Mouse (Mus musculus) gastrocnemius, postnatal 4 days (tissue): ENCODE results near the gene 1700029J07Rik. TPM values are rescaled to one million over a fixed set of nuclear protein-coding genes. Genes with fewer than 3 reads are reported as not detected.

Experiments used
- DNase-seq, 2 experiments: peaks; one replicate each; pipeline ENCODE4 v3.0.0; 2021 to 2022; ENCODE audit warnings: low spot score in 2 of 2, mixed read lengths in 2 of 2
- long read RNA-seq, 2 experiments: library from polyadenylated mRNA; stranded (forward); transcript quantifications; one replicate each; pipeline ENCODE4 v2.0.0; 2021
- total RNA-seq, 2 experiments: library from RNA; stranded (reverse); gene quantifications; 2 replicates each; pipeline ENCODE4 v1.2.3; 2021

The 1700029J07Rik gene
- 1 to 10 TPM; 1.7 to 2.0 TPM for total RNA-seq
- long read RNA-seq, experiment 1, result 0 reads
- long read RNA-seq, experiment 2, partial matches to known transcripts, result 0 of 5 reads
- long read RNA-seq, experiment 2, other reads (novel, unspliced or antisense), result 3 of 5 reads

- DNase-seq, result peak; percentile 91 to 98
Observed at GRCm38 (mm10) chr8:45975126-45975836, at the start of gene 1700029J07Rik, which contains the start of gene Ufsp2. TSS of gene 1700029J07Rik (minus strand) at chr8:45975252. TSS of gene Ufsp2 (plus strand) at chr8:45975528.

- DNase-seq, result no peak
Observed at GRCm38 (mm10) chr8:46024392-46024791, 49.3 kb upstream of the 1700029J07Rik start.

GRCm38 (mm10) chr8:46022758-46023157 lies 47.7 kb upstream of the 1700029J07Rik start:
- no peak for DNase-seq

GRCm38 (mm10) chr8:46022203-46022602 lies 47.2 kb upstream of the 1700029J07Rik start:
- no peak for DNase-seq

GRCm38 (mm10) chr8:46010746-46011680 lies 36.0 kb upstream of the 1700029J07Rik start:
- DNase-seq, result no peak

GRCm38 (mm10) chr8:46010306-46010705 lies 35.3 kb upstream of the 1700029J07Rik start:
- no peak for DNase-seq

GRCm38 (mm10) chr8:46007050-46007672 lies 32.1 kb upstream of the 1700029J07Rik start:
- DNase-seq, result no peak

GRCm38 (mm10) chr8:46005596-46005995 lies 30.5 kb upstream of the 1700029J07Rik start, which contains the start of gene Ankrd37:
TSS of gene Ankrd37 (minus strand) at chr8:46005707.
- no peak for DNase-seq

- peak; percentile 98 for DNase-seq
Observed at GRCm38 (mm10) chr8:45999784-46000705, 25.0 kb upstream of the 1700029J07Rik start.

- no peak for DNase-seq
Observed at GRCm38 (mm10) chr8:45999138-45999783, 24.2 kb upstream of the 1700029J07Rik start, which contains the start of gene Lrp2bp. TSS of gene Lrp2bp (plus strand) at chr8:45999303.

- no peak for DNase-seq
Observed at GRCm38 (mm10) chr8:45998228-45998627, 23.2 kb upstream of the 1700029J07Rik start.

- no peak for DNase-seq
Observed at GRCm38 (mm10) chr8:45995576-45995975, 20.5 kb upstream of the 1700029J07Rik start.

- DNase-seq, result no peak
Observed at GRCm38 (mm10) chr8:45994111-45994510, 19.1 kb upstream of the 1700029J07Rik start.

- no peak for DNase-seq
Observed at GRCm38 (mm10) chr8:45990631-45991310, 15.7 kb upstream of the 1700029J07Rik start.

- DNase-seq, result no peak
Observed at GRCm38 (mm10) chr8:45988189-45988588, 13.1 kb upstream of the 1700029J07Rik start.

- no peak for DNase-seq
Observed at GRCm38 (mm10) chr8:45986665-45987064, 11.6 kb upstream of the 1700029J07Rik start.

- DNase-seq, result no peak
Observed at GRCm38 (mm10) chr8:45975837-45976468, 901 bp upstream of the 1700029J07Rik start.

- DNase-seq, result no peak
Observed at GRCm38 (mm10) chr8:45973988-45974505, 1.0 kb downstream of the 1700029J07Rik start.
